ENCODE assay signal across 9 mouse cellular contexts in genomic region chr16:77636497-77636896, GRCm38 (mm10). TPM values are rescaled to one million over a fixed set of nuclear protein-coding genes. Genes with fewer than 3 reads are reported as not detected.
DNase-seq lines count a peak whose midpoint lies in the region; ATAC-seq and TF ChIP-seq lines count a peak whose summit lies in the region.
"Had no signal": no experiment of that assay in that cellular context is flagged by ENCODE, and none has a peak within 500 bp of the region (broad histone marks: within the 10 kb centered on the region; RNA-seq: fewer than 3 reads in every experiment).

No protein-coding gene starts in this region.

- DNase-seq in lung, postnatal 36 days: no peak
- no peak for DNase-seq in hindbrain, postnatal 0 days (ENCODE audit: low spot score)
- no peak for DNase-seq in urinary bladder, adult 2 months (ENCODE audit: low spot score)
- no peak for DNase-seq in thymus, postnatal 25 days

- H3K4me2 ChIP-seq in lung, embryonic 15.5 days: no peak overlapping the region
- H3K4me2 ChIP-seq in hindbrain, postnatal 0 days (ENCODE audit: low read depth, low read length): peak overlapping the region; percentile 30; the same call in 1 of the 2 replicates
- peak overlapping the region; percentile 26; the same call in 1 of the 2 replicates for H3K4me2 ChIP-seq in neural tube, embryonic 14.5 days (ENCODE audit: low read depth, low read length)

- H3K27ac ChIP-seq in lung, embryonic 15.5 days: peak overlapping the region; percentile 11; the same call in 1 of the 2 replicates
- H3K27ac ChIP-seq in embryonic fibroblast, embryonic 13.5 days (ENCODE audit: insufficient read depth, low read length): peak overlapping the region; percentile 69; the same call in 1 of the 2 replicates
- H3K27ac ChIP-seq in hindbrain, postnatal 0 days: peak overlapping the region; percentile 52; the same call in 1 of the 2 replicates
- peak overlapping the region; percentile 80 for H3K27ac ChIP-seq in neural tube, embryonic 14.5 days (ENCODE audit: low read depth, low read length)

- TF ChIP-seq POLR2A in embryonic fibroblast, embryonic 13.5 days (IDR thresholded peaks at IDR 0.05; ENCODE audit: low read depth, low read length): no peak

- H3K9ac ChIP-seq in lung, embryonic 15.5 days: no peak overlapping the region
- no peak overlapping the region; the same call in 1 of the 2 replicates for H3K9ac ChIP-seq in hindbrain, postnatal 0 days (replicated peaks; ENCODE audit: low read length)
- H3K9ac ChIP-seq in neural tube, embryonic 14.5 days (replicated peaks; ENCODE audit: low read depth, low read length): peak overlapping the region; percentile 26; the same call in 1 of the 2 replicates

- no peak overlapping the region for H3K4me3 ChIP-seq in lung, embryonic 15.5 days
- no peak overlapping the region for H3K4me3 ChIP-seq in embryonic fibroblast, embryonic 13.5 days (ENCODE audit: insufficient read depth, low read length)
- no peak overlapping the region for H3K4me3 ChIP-seq in hindbrain, postnatal 0 days (ENCODE audit: low read length)
- H3K4me3 ChIP-seq in neural tube, embryonic 14.5 days (ENCODE audit: low read depth, low read length): no peak overlapping the region

- no peaks in the 10 kb centered on the region for H3K27me3 ChIP-seq in lung, embryonic 15.5 days
- H3K27me3 ChIP-seq in hindbrain, postnatal 0 days (ENCODE audit: insufficient read depth, low read length): no peaks in the 10 kb centered on the region
- no peaks in the 10 kb centered on the region for H3K27me3 ChIP-seq in neural tube, embryonic 14.5 days (ENCODE audit: control insufficient read depth, insufficient read depth, low read length)

- 35% methylated on average over 6 of the region's 6 CpGs for WGBS in lung, embryonic 15.5 days
- 29% methylated on average over 6 of the region's 6 CpGs for WGBS in hindbrain, postnatal 0 days
- 9% methylated on average over 6 of the region's 6 CpGs for WGBS in neural tube, embryonic 14.5 days

- ATAC-seq in lung, embryonic 15.5 days (ENCODE audit: borderline replicate concordance, extremely low read depth, low FRiP score, low TSS enrichment): peak; percentile 81; the same call in 1 of the 2 replicates
- no peak for ATAC-seq in hindbrain, postnatal 0 days
- ATAC-seq in neural tube, embryonic 14.5 days (ENCODE audit: low read depth): peak; percentile 57
- no peak for ATAC-seq in cerebellum, adult (ENCODE audit: insufficient number of reproducible peaks, low FRiP score, low TSS enrichment)

- H3K4me1 ChIP-seq in lung, embryonic 15.5 days: no peaks in the 10 kb centered on the region
- H3K4me1 ChIP-seq in embryonic fibroblast, embryonic 13.5 days (ENCODE audit: control insufficient read depth, insufficient read depth, low read length): no peaks in the 10 kb centered on the region
- no peaks in the 10 kb centered on the region for H3K4me1 ChIP-seq in hindbrain, postnatal 0 days (ENCODE audit: insufficient read depth, low read length)
- H3K4me1 ChIP-seq in neural tube, embryonic 14.5 days (ENCODE audit: control insufficient read depth, insufficient read depth, low read length): peaks cover 3% of the 10 kb centered on the region; the same call in 1 of the 2 replicates

- H3K9me3 ChIP-seq in lung, embryonic 15.5 days: no peaks in the 10 kb centered on the region
- H3K9me3 ChIP-seq in hindbrain, postnatal 0 days (ENCODE audit: low read length): no peaks in the 10 kb centered on the region
- H3K9me3 ChIP-seq in neural tube, embryonic 14.5 days (ENCODE audit: control insufficient read depth, low read length): no peaks in the 10 kb centered on the region

- H3K36me3 ChIP-seq in lung, embryonic 15.5 days: no peaks in the 10 kb centered on the region
- H3K36me3 ChIP-seq in hindbrain, postnatal 0 days (ENCODE audit: insufficient read depth, low read length): no peaks in the 10 kb centered on the region
- no peaks in the 10 kb centered on the region for H3K36me3 ChIP-seq in neural tube, embryonic 14.5 days (ENCODE audit: control insufficient read depth, insufficient read depth, low read length)

- TF ChIP-seq CTCF in embryonic fibroblast, embryonic 13.5 days (IDR thresholded peaks at IDR 0.05; ENCODE audit: borderline replicate concordance, insufficient read depth, low read length): no peak
- no peak for TF ChIP-seq CTCF in hindbrain, postnatal 0 days (IDR thresholded peaks at IDR 0.05; ENCODE audit: low read depth)

RNA-seq across cellular contexts. Expression of gene Gm11146, which starts 34.6 kb away (rescaled TPM):
- not detected in 2 replicates for polyA plus RNA-seq in lung, embryonic 15.5 days (2015; fragmentation: Nextera tagmentation; extraction: Ambion mirVana)
- not detected in 2 replicates for polyA plus RNA-seq in embryonic fibroblast, embryonic 13.5 days (2011; ENCODE audit: insufficient read length, low read depth, missing spikeins)
- total RNA-seq in hindbrain, postnatal 0 days (2014; rRNA removed): not detected in 2 replicates
- not detected in 2 replicates for polyA plus RNA-seq in hindbrain, postnatal 0 days (2015; fragmentation: Nextera tagmentation; extraction: Ambion mirVana)
- polyA plus RNA-seq in neural tube, embryonic 14.5 days (2014; fragmentation: Nextera tagmentation; extraction: Ambion mirVana): not detected in 2 replicates
- polyA plus RNA-seq in urinary bladder, adult 2 months (2012; rRNA removed): not detected in 2 replicates
- total RNA-seq: layer of hippocampus, postnatal 25 days had no signal

Comparison
In these comparisons a context has a peak if more than half of its experiments do, and no peak if none do; other contexts are left out.
1. ATAC-seq: peak in lung, embryonic 15.5 days (single experiment) and neural tube, embryonic 14.5 days (single experiment); none in hindbrain, postnatal 0 days (single experiment) and cerebellum, adult (single experiment).
2. H3K27ac ChIP-seq: peak in every context shown above with its lines; median percentile 80 in neural tube, embryonic 14.5 days; 69 in embryonic fibroblast, embryonic 13.5 days; 52 in hindbrain, postnatal 0 days; 11 in lung, embryonic 15.5 days.